Mouse (Mus musculus): ENCODE data around the gene Bclaf1. TPM values are rescaled to one million over a fixed set of nuclear protein-coding genes. Genes with fewer than 3 reads are reported as not detected.

Bclaf1 gene
- total RNA-seq (2015; ENCODE audit: low replicate concordance) (70.5 and 83.8 TPM in 2 replicates), total RNA-seq (2017; ENCODE audit: low replicate concordance) (218 and 248 TPM in 2 replicates)

- peak; percentile 88 for ATAC-seq (replicated peaks; ENCODE audit: low FRiP score, poor library complexity, severe bottlenecking)
Observed at GRCm38 (mm10) chr10:20311918-20312735, at the start of gene Bclaf1. Bclaf1 (plus strand) TSS chr10:20312469.

GRCm38 (mm10) chr10:20262896-20263295, 49.4 kb upstream of the Bclaf1 start:
- ATAC-seq (replicated peaks; ENCODE audit: low FRiP score, poor library complexity, severe bottlenecking): no peak

- ATAC-seq (replicated peaks; ENCODE audit: low FRiP score, poor library complexity, severe bottlenecking): no peak
Observed at GRCm38 (mm10) chr10:20264479-20264878, 47.8 kb upstream of the Bclaf1 start.

GRCm38 (mm10) chr10:20267032-20267431, 45.2 kb upstream of the Bclaf1 start:
- ATAC-seq (replicated peaks; ENCODE audit: low FRiP score, poor library complexity, severe bottlenecking): no peak

- ATAC-seq (replicated peaks; ENCODE audit: low FRiP score, poor library complexity, severe bottlenecking): no peak
Observed at GRCm38 (mm10) chr10:20268945-20269344, 43.3 kb upstream of the Bclaf1 start.

GRCm38 (mm10) chr10:20272380-20272779, 39.9 kb upstream of the Bclaf1 start:
- no peak for ATAC-seq (replicated peaks; ENCODE audit: low FRiP score, poor library complexity, severe bottlenecking)

GRCm38 (mm10) chr10:20273278-20273677, 39.0 kb upstream of the Bclaf1 start:
- ATAC-seq (replicated peaks; ENCODE audit: low FRiP score, poor library complexity, severe bottlenecking): no peak

- 0 out of 2 replicates have a peak, but pooled peaks have one; percentile 42 for ATAC-seq (replicated peaks; ENCODE audit: low FRiP score, poor library complexity, severe bottlenecking)
Observed at GRCm38 (mm10) chr10:20274022-20274421, 38.2 kb upstream of the Bclaf1 start.

- no peak for ATAC-seq (replicated peaks; ENCODE audit: low FRiP score, poor library complexity, severe bottlenecking)
Observed at GRCm38 (mm10) chr10:20281456-20281855, 30.8 kb upstream of the Bclaf1 start.

- ATAC-seq (replicated peaks; ENCODE audit: low FRiP score, poor library complexity, severe bottlenecking): no peak
Observed at GRCm38 (mm10) chr10:20285289-20285975, 26.8 kb upstream of the Bclaf1 start.

GRCm38 (mm10) chr10:20285994-20286836, 26.1 kb upstream of the Bclaf1 start:
- no peak for ATAC-seq (replicated peaks; ENCODE audit: low FRiP score, poor library complexity, severe bottlenecking)

- no peak for ATAC-seq (replicated peaks; ENCODE audit: low FRiP score, poor library complexity, severe bottlenecking)
Observed at GRCm38 (mm10) chr10:20287369-20287768, 24.9 kb upstream of the Bclaf1 start.

GRCm38 (mm10) chr10:20290467-20290883, 21.8 kb upstream of the Bclaf1 start:
- peak; percentile 91 for ATAC-seq (replicated peaks; ENCODE audit: low FRiP score, poor library complexity, severe bottlenecking)

- peak; percentile 74 for ATAC-seq (replicated peaks; ENCODE audit: low FRiP score, poor library complexity, severe bottlenecking)
Observed at GRCm38 (mm10) chr10:20295961-20296360, 16.3 kb upstream of the Bclaf1 start.

GRCm38 (mm10) chr10:20298152-20298920, 13.9 kb upstream of the Bclaf1 start:
- ATAC-seq (replicated peaks; ENCODE audit: low FRiP score, poor library complexity, severe bottlenecking): no peak

- ATAC-seq (replicated peaks; ENCODE audit: low FRiP score, poor library complexity, severe bottlenecking): no peak
Observed at GRCm38 (mm10) chr10:20299114-20299513, 13.2 kb upstream of the Bclaf1 start.

- ATAC-seq (replicated peaks; ENCODE audit: low FRiP score, poor library complexity, severe bottlenecking): no peak
Observed at GRCm38 (mm10) chr10:20310969-20311769, 1.1 kb upstream of the Bclaf1 start.

- ATAC-seq (replicated peaks; ENCODE audit: low FRiP score, poor library complexity, severe bottlenecking): peak; percentile 60
Observed at GRCm38 (mm10) chr10:20312736-20313301, 550 bp downstream of the Bclaf1 start.

All from erythroblast, adult 5-6 weeks (primary cell).